Mouse (Mus musculus): ENCODE results near the gene Gm28363.
A peak's percentile ranks its signal among the peaks of the same experiment; 100 is the strongest.
"Not testable (repeated sequence)": the region's sequence is repeated elsewhere in the genome, so short reads cannot be mapped to it uniquely, and the experiment has no call there.

Gene Gm28363

GRCm38 (mm10) chr1:117696831-117697230, at the start of gene Gm28363:
TSS of gene Gm28363 (plus strand) at chr1:117697131.
- DNase-seq (ENCODE audit: low read depth, low spot score), result not testable (repeated sequence)

GRCm38 (mm10) chr1:117650236-117650635, 46.7 kb upstream of the Gm28363 start:
- peak; percentile 74 for DNase-seq (ENCODE audit: low read depth, low spot score)

Measured in ES-CJ7 (cell line).